Mouse (Mus musculus) fibroblast of lung, adult 2 months (primary cell): ENCODE data around the gene Tacc2.
"Not testable (repeated sequence)": the region's sequence is repeated elsewhere in the genome, so short reads cannot be mapped to it uniquely, and the experiment has no call there.

ENCODE experiments used
- DNase-seq: peaks from one replicate; pipeline ENCODE4 v3.0.0-alpha.2; 2011; ENCODE audit warnings: low read depth

The Tacc2 gene

GRCm38 (mm10) chr7:130577388-130578003 lies at the start of gene Tacc2:
Tacc2 (plus strand) TSS chr7:130577438.
- DNase-seq, result no peak

- not testable (repeated sequence) for DNase-seq
These were observed 46.1 kb upstream of the Tacc2 start for GRCm38 (mm10) chr7:130531138-130531537.

DNA sequence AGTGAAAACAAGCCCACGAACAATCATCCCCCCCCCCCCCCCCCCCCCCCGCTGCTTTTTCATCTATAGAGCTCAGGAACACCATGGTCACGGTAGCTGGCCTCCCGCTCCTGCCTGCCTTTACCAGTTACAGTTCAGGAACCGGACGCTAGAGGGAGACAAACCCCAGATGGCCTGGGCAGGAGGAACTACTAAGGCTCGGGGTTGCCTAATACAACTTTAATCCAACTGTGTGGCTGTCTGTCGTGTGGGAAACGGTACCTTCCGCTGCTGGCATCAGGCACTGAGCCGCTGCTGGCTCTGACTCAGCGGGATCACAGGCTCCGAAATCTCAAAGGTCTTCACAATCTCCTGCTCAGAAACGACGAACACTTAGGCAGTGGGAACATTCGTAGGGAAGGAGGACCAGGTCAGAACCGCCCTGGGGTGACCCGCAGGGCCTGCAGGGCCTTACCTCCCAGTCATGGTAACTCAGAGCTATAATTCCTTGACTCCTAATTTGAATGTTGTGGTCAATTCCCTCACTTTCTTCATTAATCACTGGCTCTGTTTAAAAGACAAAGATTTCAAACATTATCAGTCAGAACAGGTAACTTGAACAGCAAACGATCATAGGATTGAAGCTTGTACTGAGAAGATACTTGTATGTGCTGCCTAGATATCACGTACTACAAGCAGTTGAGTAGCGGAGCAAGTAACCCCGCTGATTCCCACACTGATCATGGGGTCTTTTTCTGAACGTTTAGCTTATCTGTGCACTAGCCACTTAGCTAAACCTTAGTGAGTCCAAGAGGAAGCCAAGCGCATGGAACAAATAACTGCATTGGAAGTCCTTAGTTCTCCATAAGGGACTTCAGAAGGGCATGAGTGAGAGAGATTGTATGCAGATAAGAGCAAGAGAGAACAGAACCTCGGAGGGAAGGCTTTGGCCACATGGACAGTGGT lies 43.6 kb upstream of the Tacc2 start:
- peak; percentile 88 for DNase-seq

DNA sequence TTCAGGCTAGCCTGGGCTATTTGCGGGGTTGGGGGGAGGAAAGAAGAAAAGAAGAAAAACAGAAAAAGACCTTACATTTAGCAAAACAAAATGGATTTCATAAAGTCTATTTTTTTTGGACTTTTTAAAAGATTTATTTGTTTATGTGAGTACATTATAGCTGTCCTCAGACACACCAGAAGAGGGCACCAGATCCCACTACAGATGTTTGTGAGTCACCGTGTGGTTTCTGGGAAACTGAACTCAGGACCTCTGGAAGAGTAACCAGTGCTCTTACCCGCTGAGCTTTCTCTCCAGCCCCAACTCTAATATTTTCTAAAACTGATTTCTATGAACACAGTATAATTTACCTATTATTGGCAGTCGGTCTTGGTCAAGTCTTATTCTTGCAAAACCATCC lies 42.1 kb upstream of the Tacc2 start:
- no peak for DNase-seq

GRCm38 (mm10) chr7:130537068-130537467 lies 40.2 kb upstream of the Tacc2 start:
- no peak for DNase-seq

GRCm38 (mm10) chr7:130540176-130540575 lies 37.1 kb upstream of the Tacc2 start:
- DNase-seq, result no peak

DNA sequence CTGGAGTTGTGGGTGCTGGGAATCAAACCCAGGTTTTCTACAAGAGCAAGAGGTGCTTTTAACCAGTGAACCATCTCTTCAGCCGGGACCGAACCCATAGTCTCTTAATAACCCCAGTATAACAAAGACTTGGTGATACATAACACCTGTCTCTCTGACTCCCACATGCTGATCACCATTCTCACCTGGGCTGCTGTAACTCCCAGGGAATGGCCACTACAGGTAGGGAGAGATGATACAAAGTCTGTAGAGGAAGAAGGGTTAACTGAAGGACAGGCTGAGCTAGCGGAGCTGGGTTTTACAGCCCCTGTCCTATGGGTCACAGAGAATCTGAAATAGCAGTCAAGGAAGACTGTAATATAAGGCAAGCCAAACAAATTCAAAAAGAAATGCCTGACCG lies 34.1 kb upstream of the Tacc2 start:
- DNase-seq, result no peak

GRCm38 (mm10) chr7:130545401-130545800 lies 31.8 kb upstream of the Tacc2 start:
- DNase-seq, result no peak

- DNase-seq, result no peak
These were observed 31.3 kb upstream of the Tacc2 start for GRCm38 (mm10) chr7:130545893-130546292.

- DNase-seq, result no peak
These were observed 30.8 kb upstream of the Tacc2 start for GRCm38 (mm10) chr7:130546421-130546790.

GRCm38 (mm10) chr7:130546791-130547484 lies 30.3 kb upstream of the Tacc2 start:
- DNase-seq, result peak; percentile 81

GRCm38 (mm10) chr7:130547635-130548175 lies 29.5 kb upstream of the Tacc2 start:
- DNase-seq, result no peak

DNA sequence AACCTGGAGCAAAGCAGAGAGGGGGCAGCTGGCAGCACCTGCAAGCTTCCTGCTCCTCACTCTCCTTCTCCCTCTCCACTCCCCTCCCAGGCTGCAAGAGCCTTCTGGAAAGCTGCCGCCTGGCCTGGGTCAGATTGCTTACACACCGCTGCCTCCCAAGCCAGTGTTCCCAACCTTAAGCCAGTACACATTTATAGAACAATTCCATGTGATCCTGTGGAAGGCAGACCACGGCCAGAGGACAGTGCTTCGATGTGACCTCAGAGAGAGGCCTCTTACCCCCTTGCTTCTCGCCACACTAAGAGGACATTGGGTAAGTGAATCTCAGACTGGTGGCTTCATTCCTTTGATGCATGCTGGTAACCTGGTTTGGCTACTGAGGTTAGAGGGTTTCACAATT lies 24.5 kb upstream of the Tacc2 start:
- DNase-seq, result peak; percentile 73

DNA sequence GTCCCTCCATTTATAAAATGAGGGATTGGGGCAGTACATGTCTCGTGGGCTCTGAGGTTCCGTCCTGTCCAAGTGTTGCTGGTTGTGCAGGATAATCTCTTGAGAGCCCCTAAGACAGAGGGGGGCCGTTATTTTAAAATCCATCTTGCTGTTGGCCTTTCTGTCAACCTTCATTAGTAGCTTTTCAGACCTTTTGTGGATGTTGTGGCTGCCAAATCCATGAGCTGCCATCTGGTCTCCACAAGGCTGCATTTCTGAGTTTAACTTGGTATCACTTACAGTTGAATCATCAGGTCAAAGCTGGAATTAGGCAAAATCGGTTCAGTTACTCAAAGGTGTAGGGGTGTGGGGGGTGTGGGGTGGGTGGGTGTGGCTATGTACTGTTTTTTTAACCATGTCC lies 23.9 kb upstream of the Tacc2 start:
- DNase-seq, result peak; percentile 49

DNA sequence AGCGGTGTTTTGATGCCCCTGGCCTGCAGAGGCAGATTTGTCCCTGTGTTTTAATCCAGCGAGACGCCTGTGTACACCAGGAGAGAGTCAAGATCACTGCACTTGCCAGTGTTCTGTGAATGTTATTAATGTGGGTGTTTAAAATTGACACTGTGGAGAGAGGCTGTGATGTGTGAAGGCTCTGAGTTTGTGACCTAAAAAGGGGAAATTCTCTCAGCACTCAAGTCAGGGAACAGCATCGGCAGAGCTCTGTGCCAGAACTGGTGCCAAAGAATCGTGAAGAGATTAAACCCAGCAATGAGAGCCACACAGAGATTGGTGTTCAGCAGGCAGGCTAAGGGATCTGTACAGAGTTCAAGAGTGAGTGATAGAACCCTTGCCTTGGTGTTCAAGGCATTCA lies 21.6 kb upstream of the Tacc2 start:
- no peak for DNase-seq

GRCm38 (mm10) chr7:130558592-130558991 lies 18.6 kb upstream of the Tacc2 start:
- DNase-seq, result no peak

DNA sequence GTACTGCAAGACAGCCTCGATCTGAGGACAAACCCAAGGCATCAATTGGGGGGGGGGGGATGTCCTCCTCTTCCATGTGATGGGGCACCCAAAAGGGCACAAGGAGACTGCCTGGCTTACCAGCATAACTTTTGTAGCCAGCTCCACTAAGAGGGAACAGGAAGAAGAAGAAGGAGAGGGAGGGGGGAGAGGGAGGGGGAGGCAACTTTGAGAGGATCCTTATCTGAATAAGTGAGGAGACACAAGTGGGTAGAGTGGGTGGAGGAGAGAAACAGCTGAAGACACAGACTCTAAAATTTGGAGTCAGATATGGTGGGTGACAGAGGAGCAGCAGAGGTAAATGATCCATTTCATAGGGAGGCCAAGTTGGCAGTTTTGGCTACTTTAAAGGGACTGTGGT lies 16.3 kb upstream of the Tacc2 start:
- no peak for DNase-seq

DNA sequence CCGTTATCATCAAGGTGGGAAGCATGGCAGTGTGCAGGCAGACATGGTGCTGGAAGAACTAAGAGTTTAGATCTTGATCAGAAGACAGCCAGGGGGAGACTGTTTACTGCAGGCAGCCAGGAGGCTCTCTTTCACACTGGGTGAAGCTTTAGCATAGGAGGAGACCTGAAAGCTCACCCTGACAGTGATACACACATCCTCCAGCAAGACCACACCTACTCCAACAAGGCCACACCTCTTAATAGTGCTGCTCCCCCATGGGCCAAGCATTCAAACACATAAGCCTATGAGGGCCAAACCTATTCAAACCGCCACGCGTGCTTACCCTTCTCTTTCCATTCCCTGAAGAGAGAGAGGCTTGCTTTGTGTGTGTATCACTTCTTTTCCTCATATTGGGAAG lies 14.0 kb upstream of the Tacc2 start:
- DNase-seq, result no peak

DNA sequence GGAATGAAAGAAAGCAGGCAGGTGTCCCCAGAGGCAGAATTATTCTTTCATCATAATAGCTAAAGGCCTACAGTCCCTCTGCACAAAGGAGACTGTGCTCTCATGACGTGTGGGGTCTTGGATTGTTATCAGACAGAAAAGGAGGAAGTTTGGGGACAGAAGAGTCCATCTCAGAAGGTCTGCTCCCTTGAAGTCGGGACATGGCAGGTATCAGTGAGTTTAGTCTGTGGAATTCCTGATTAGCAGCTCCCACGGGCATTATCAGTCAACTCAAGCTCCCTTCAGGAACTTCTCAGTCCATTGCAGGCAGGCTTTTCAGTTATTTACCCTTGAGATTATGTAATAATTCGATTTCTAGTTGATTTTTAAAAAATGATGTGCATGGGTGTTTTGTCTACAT lies 13.4 kb upstream of the Tacc2 start:
- DNase-seq, result no peak

GRCm38 (mm10) chr7:130564596-130564995 lies 12.6 kb upstream of the Tacc2 start:
- DNase-seq, result no peak

GRCm38 (mm10) chr7:130568783-130569436 lies 8.3 kb upstream of the Tacc2 start:
- DNase-seq, result no peak

GRCm38 (mm10) chr7:130570472-130570871 lies 6.8 kb upstream of the Tacc2 start:
- no peak for DNase-seq
